Mouse (Mus musculus): ENCODE measurements around the gene Igf2bp2.

- no peak for TF ChIP-seq CHD2 (IDR thresholded peaks at IDR 0.05; ENCODE audit: low read depth, low read length)
- TF ChIP-seq MAFK (IDR thresholded peaks at IDR 0.05; ENCODE audit: insufficient read depth, low read depth, low read length) = no peak
- TF ChIP-seq ZNF384 (IDR thresholded peaks at IDR 0.05; ENCODE audit: low read depth, low read length) = no peak
- TF ChIP-seq ZC3H11A (IDR thresholded peaks at IDR 0.05; ENCODE audit: borderline replicate concordance, low read depth, low read length) = no peak
- TF ChIP-seq HCFC1 (IDR thresholded peaks at IDR 0.05; ENCODE audit: borderline replicate concordance, insufficient read depth, low read length) = no peak
Measured at GRCm38 (mm10) chr16:22185411-22185810, 22.3 kb upstream of the Igf2bp2 start.
